Mouse (Mus musculus) stomach, postnatal 0 days (tissue): ENCODE results near the gene Tex14. TPM values are rescaled to one million over a fixed set of nuclear protein-coding genes. Genes with fewer than 3 reads are reported as not detected.
A peak's percentile ranks its signal among the peaks of the same experiment; 100 is the strongest.

Experiments used
- ATAC-seq: fragments of 200-750 bp; cut with Nextera tagmentation; 2 replicates; pipeline ENCODE4 v1.8.0; 2017; ENCODE audit not compliant: low FRiP score, low TSS enrichment
- DNase-seq: peaks from one replicate; pipeline ENCODE4 v3.0.0-alpha.2; 2016; ENCODE audit warnings: low spot score
- H3K27ac ChIP-seq: fragments of 300-500 bp; sonication (generic); replicated peaks from 2 replicates; pipeline ENCODE4 v1.5.1; 2014; ENCODE audit warnings: mild to moderate bottlenecking, control low read depth
- H3K27me3 ChIP-seq: fragments of 300-500 bp; sonication (generic); 2 replicates; pipeline ENCODE4 v1.6.1; 2014; ENCODE audit warnings: low read length; ENCODE audit not compliant: control insufficient read depth, insufficient read depth
- H3K36me3 ChIP-seq: fragments of 300-500 bp; sonication (generic); 2 replicates; pipeline ENCODE4 v1.6.1; 2014; ENCODE audit warnings: low read length, mixed read lengths; ENCODE audit not compliant: control insufficient read depth, insufficient read depth
- H3K4me1 ChIP-seq: fragments of 300-500 bp; sonication (generic); replicated peaks from 2 replicates; pipeline ENCODE4 v1.6.1; 2014; ENCODE audit warnings: antibody characterized with exemption; ENCODE audit not compliant: control insufficient read depth, insufficient read depth
- H3K4me2 ChIP-seq: fragments of 300-500 bp; sonication (generic); replicated peaks from 2 replicates; pipeline ENCODE4 v1.6.1; 2014; ENCODE audit warnings: low read depth, mild to moderate bottlenecking, control low read depth, moderate library complexity
- H3K4me3 ChIP-seq: fragments of 300-500 bp; sonication (generic); 2 replicates; pipeline ENCODE4 v1.5.1; 2014; ENCODE audit warnings: low read depth, low read length, control low read depth
- H3K9ac ChIP-seq: fragments of 300-500 bp; sonication (generic); 2 replicates; pipeline ENCODE4 v1.6.1; 2014; ENCODE audit warnings: mild to moderate bottlenecking, low read length, control low read depth, mixed read lengths
- H3K9me3 ChIP-seq: fragments of 300-500 bp; sonication (generic); 2 replicates; pipeline ENCODE4 v1.6.1; 2016; ENCODE audit warnings: low read length; ENCODE audit not compliant: control insufficient read depth
- CTCF ChIP-seq: IDR thresholded peaks from 2 replicates; pipeline ENCODE4 v1.5.1; 2016; ENCODE audit warnings: antibody characterized with exemption, low read depth, mild to moderate bottlenecking, moderate library complexity
- EP300 ChIP-seq: optimal IDR thresholded peaks from 2 replicates; pipeline ENCODE3; 2016; ENCODE audit warnings: antibody characterized with exemption
- WGBS: fragments of 180-500 bp; shearing (Covaris S2); extraction: QIAGEN DNeasy Blood & Tissue Kit; methylation state at CpG from one replicate; pipeline ENCODE4 v1.1.7; 2014; 5-methylcytosine and 5-hydroxymethylcytosine counted together
- polyA plus RNA-seq: library from polyadenylated mRNA; unstranded; fragments of >200 nt; fragmentation: Nextera tagmentation; extraction: Ambion mirVana; gene quantifications from 2 replicates; pipeline ENCODE4 v1.2.1, GENCODE M21; 2015

Tex14 gene
- polyA plus RNA-seq, 1 experiment from 2014 or later = 0.98 TPM

GRCm38 (mm10) chr11:87599395-87600089 is 194.7 kb downstream of the Tex14 start:
- TF ChIP-seq EP300 (no peak), CTCF (no peak)
- peak; percentile 74 for DNase-seq
- Histone ChIP-seq H3K4me1 (peaks cover 5% of the 10 kb centered on the region; the same call in 1 of the 2 replicates), H3K4me3 (no peak overlapping the region), H3K9ac (no peak overlapping the region), H3K4me2 (no peak overlapping the region), H3K9me3 (no peaks in the 10 kb centered on the region), H3K36me3 (peaks cover 45% of the 10 kb centered on the region), H3K27me3 (no peaks in the 10 kb centered on the region), H3K27ac (peak overlapping the region; percentile 61; the same call in 1 of the 2 replicates)
- peak; percentile 65 for ATAC-seq
- WGBS = 83% methylated on average over 13 of the region's 13 CpGs

DNA sequence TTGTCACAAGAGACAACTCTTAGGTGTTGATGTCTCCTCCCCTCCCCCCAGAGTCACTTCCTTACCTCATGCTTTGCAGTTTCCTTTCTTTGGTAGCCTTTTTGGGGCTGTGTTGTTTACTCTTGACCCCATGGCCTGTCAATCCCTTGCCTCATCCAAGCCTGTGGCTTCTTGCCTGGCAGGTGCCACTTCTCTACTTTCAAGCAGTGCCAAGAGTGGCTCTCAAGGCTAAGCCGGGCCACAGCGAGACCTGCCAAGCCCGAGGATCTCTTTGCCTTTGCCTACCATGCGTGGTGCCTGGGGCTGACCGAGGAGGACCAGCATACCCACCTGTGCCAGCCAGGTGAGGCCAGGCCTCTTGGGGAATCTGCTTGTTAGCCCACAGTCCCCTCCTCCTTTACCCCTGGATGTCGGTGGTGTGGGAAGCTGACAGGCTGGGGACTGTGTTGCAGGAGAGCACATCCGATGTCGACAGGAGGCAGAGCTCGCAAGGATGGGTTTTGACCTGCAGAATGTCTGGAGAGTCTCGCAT is 195.5 kb downstream of the Tex14 start:
- no peak for DNase-seq
- Histone ChIP-seq H3K27ac (0 out of 2 replicates have a peak overlapping the region, but pooled peaks have one; percentile 35), H3K9me3 (no peaks in the 10 kb centered on the region), H3K36me3 (peaks cover 50% of the 10 kb centered on the region), H3K27me3 (no peaks in the 10 kb centered on the region), H3K4me3 (no peak overlapping the region), H3K4me2 (no peak overlapping the region), H3K4me1 (peaks cover 5% of the 10 kb centered on the region; the same call in 1 of the 2 replicates), H3K9ac (no peak overlapping the region)
- ATAC-seq = no peak
- TF ChIP-seq CTCF (no peak), EP300 (no peak)
- 91% methylated on average over 10 of the region's 10 CpGs for WGBS

DNA sequence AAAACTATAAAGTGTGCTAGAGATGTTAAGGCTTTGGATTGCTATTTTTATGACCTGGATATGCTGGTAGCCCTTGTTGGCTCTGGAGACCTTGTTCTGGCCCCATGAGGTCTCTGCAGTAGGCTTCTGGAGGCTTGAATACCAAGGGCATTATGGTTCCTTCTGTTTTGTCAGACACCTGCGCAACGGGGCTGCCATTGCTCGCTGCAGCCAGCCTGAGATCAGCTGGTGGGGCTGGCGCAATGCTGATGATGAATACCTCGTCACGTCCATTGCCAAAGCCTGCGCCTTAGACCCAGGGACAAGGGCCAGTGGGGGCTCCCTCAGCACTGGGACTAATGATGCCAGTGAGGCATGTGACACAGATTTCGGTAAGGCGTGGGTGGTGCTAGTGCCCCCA is 197.4 kb downstream of the Tex14 start:
- DNase-seq (no peak), ATAC-seq (no peak)
- Histone ChIP-seq H3K4me3 (no peak overlapping the region), H3K36me3 (peaks cover 55% of the 10 kb centered on the region), H3K9ac (no peak overlapping the region), H3K27ac (no peak overlapping the region), H3K4me2 (no peak overlapping the region), H3K27me3 (no peaks in the 10 kb centered on the region), H3K4me1 (no peaks in the 10 kb centered on the region), H3K9me3 (no peaks in the 10 kb centered on the region)
- 95% methylated on average over 9 of the region's 9 CpGs for WGBS
- TF ChIP-seq EP300 = no peak
- no peak for TF ChIP-seq CTCF

- Histone ChIP-seq H3K4me3 (no peak overlapping the region), H3K27ac (no peak overlapping the region), H3K4me1 (no peaks in the 10 kb centered on the region), H3K27me3 (no peaks in the 10 kb centered on the region), H3K4me2 (no peak overlapping the region), H3K9ac (no peak overlapping the region), H3K9me3 (no peaks in the 10 kb centered on the region), H3K36me3 (peaks cover 49% of the 10 kb centered on the region)
- DNase-seq (no peak), ATAC-seq (no peak)
- no peak for TF ChIP-seq EP300
- no peak for TF ChIP-seq CTCF
- 94% methylated on average over 2 of the region's 2 CpGs for WGBS
Observed at GRCm38 (mm10) chr11:87603571-87603970, 198.7 kb downstream of the Tex14 start.

Other genes starting within 250 kb of the Tex14 start
- gene Ppm1e, start 46.0 kb upstream of the Tex14 start, polyA plus RNA-seq = 0.84 and 1.1 TPM in 2 replicates
- gene Rad51c, start 111 bp upstream of the Tex14 start, polyA plus RNA-seq = 1.7 and 1.8 TPM in 2 replicates
- not detected in 2 replicates for gene Gm11492, start 161.6 kb downstream of the Tex14 start, polyA plus RNA-seq
- gene Sept4, start 163.8 kb downstream of the Tex14 start, polyA plus RNA-seq = 25.5 and 26.3 TPM in 2 replicates
- 9.4 and 11.5 TPM in 2 replicates for gene Mtmr4, start 187.1 kb downstream of the Tex14 start, polyA plus RNA-seq
- 0.12 TPM in 1 of 2 replicates, not detected in the other for gene Hsf5, start 212.1 kb downstream of the Tex14 start, polyA plus RNA-seq